Mouse (Mus musculus): ENCODE data around the gene Rit1.

- TF ChIP-seq CTCF (IDR thresholded peaks at IDR 0.05; ENCODE audit: low read depth) = no peak
- TF ChIP-seq EP300 (IDR thresholded peaks at IDR 0.05; ENCODE audit: low read depth) = no peak; the same call in 1 of the 2 replicates
Measured at GRCm38 (mm10) chr3:88684980-88685941, 31.4 kb upstream of the Rit1 start, which contains the start of gene Khdc4.

Data from heart, postnatal 0 days (tissue).